Mouse (Mus musculus) heart, embryonic 15.5 days (tissue): ENCODE measurements around the gene Cers2. TPM values are rescaled to one million over a fixed set of nuclear protein-coding genes. Genes with fewer than 3 reads are reported as not detected.
"Not testable (repeated sequence)": the region's sequence is repeated elsewhere in the genome, so short reads cannot be mapped to it uniquely, and the experiment has no call there.

Experiments used
- ATAC-seq: fragments of 200-750 bp; cut with Nextera tagmentation; replicated peaks from 2 replicates; pipeline ENCODE4 v1.8.0; 2017; ENCODE audit warnings: low read depth, moderate TSS enrichment; ENCODE audit not compliant: insufficient number of reproducible peaks, insufficient read depth, low FRiP score
- H3K27ac ChIP-seq: fragments of 300-500 bp; sonication (generic); 2 replicates; pipeline ENCODE4 v1.5.1; 2015; ENCODE audit warnings: mild to moderate bottlenecking, inconsistent platforms
- H3K27me3 ChIP-seq: fragments of 300-500 bp; sonication (generic); 2 replicates; pipeline ENCODE4 v1.6.1; 2015; ENCODE audit warnings: inconsistent platforms
- H3K36me3 ChIP-seq: fragments of 300-500 bp; sonication (generic); 2 replicates; pipeline ENCODE4 v1.6.1; 2015; ENCODE audit warnings: mild to moderate bottlenecking, inconsistent platforms
- H3K4me1 ChIP-seq: fragments of 300-500 bp; sonication (generic); replicated peaks from 2 replicates; pipeline ENCODE4 v1.6.1; 2015; ENCODE audit warnings: inconsistent platforms
- H3K4me2 ChIP-seq: fragments of 300-500 bp; sonication (generic); 2 replicates; pipeline ENCODE4 v1.6.1; 2015; ENCODE audit warnings: inconsistent platforms, mild to moderate bottlenecking, moderate library complexity
- H3K4me3 ChIP-seq: fragments of 300-500 bp; sonication (generic); 2 replicates; pipeline ENCODE4 v1.5.1; 2015; ENCODE audit warnings: mild to moderate bottlenecking, inconsistent platforms
- H3K9ac ChIP-seq: fragments of 300-500 bp; sonication (generic); 2 replicates; pipeline ENCODE4 v1.6.1; 2015; ENCODE audit warnings: mild to moderate bottlenecking, inconsistent platforms
- H3K9me3 ChIP-seq: fragments of 300-500 bp; sonication (generic); replicated peaks from 2 replicates; pipeline ENCODE4 v1.6.1; 2016; ENCODE audit warnings: inconsistent platforms
- WGBS: fragments of 180-500 bp; shearing (Covaris S2); methylation state at CpG from one replicate; pipeline ENCODE4 v1.1.7; 2015; ENCODE audit warnings: mixed read lengths; 5-methylcytosine and 5-hydroxymethylcytosine counted together
- polyA plus RNA-seq: library from polyadenylated mRNA; unstranded; fragments of >200 nt; fragmentation: Nextera tagmentation; extraction: Ambion mirVana; gene quantifications from 2 replicates; pipeline ENCODE4 v1.2.1, GENCODE M21; 2015

Gene Cers2
- polyA plus RNA-seq, 1 experiment from 2014 or later, result 120 TPM

GRCm38 (mm10) chr3:95319110-95319509, 4.5 kb downstream of the Cers2 start:
- H3K36me3 ChIP-seq, result peaks cover 40% of the 10 kb centered on the region
- H3K4me3 ChIP-seq, result no peak overlapping the region
- H3K4me1 ChIP-seq, result peaks cover 37% of the 10 kb centered on the region
- peak overlapping the region; percentile 71 for H3K27ac ChIP-seq
- H3K9ac ChIP-seq, result no peak overlapping the region
- 48% methylated on average over 2 of the region's 2 CpGs for WGBS
- no peak for ATAC-seq
- H3K9me3 ChIP-seq, result no peaks in the 10 kb centered on the region
- H3K27me3 ChIP-seq, result no peaks in the 10 kb centered on the region
- H3K4me2 ChIP-seq, result no peak overlapping the region

- Histone ChIP-seq H3K9ac (no peak overlapping the region), H3K36me3 (peaks cover 49% of the 10 kb centered on the region), H3K4me2 (no peak overlapping the region), H3K4me1 (peaks cover 35% of the 10 kb centered on the region), H3K4me3 (no peak overlapping the region), H3K27ac (no peak overlapping the region), H3K27me3 (no peaks in the 10 kb centered on the region), H3K9me3 (no peaks in the 10 kb centered on the region)
- ATAC-seq, result no peak
- WGBS, result 73% methylated on average over 12 of the region's 12 CpGs
Observed at GRCm38 (mm10) chr3:95319701-95320625, 5.4 kb downstream of the Cers2 start.

GRCm38 (mm10) chr3:95323429-95323828, 8.8 kb downstream of the Cers2 start:
- Histone ChIP-seq H3K27me3 (no peaks in the 10 kb centered on the region), H3K9me3 (no peaks in the 10 kb centered on the region), H3K9ac (no peak overlapping the region), H3K4me2 (no peak overlapping the region), H3K27ac (no peak overlapping the region), H3K4me3 (no peak overlapping the region), H3K4me1 (peaks cover 9% of the 10 kb centered on the region), H3K36me3 (peaks cover 77% of the 10 kb centered on the region)
- WGBS, result 91% methylated on average over 3 of the region's 3 CpGs
- no peak for ATAC-seq

GRCm38 (mm10) chr3:95324454-95325144, 10.0 kb downstream of the Cers2 start:
- Histone ChIP-seq H3K9me3 (no peaks in the 10 kb centered on the region), H3K9ac (no peak overlapping the region), H3K4me2 (no peak overlapping the region), H3K27me3 (no peaks in the 10 kb centered on the region), H3K4me1 (no peaks in the 10 kb centered on the region), H3K27ac (no peak overlapping the region), H3K36me3 (peaks cover 81% of the 10 kb centered on the region), H3K4me3 (no peak overlapping the region)
- 92% methylated on average over 6 of the region's 6 CpGs for WGBS
- ATAC-seq, result no peak

- Histone ChIP-seq H3K27me3 (no peaks in the 10 kb centered on the region), H3K9me3 (no peaks in the 10 kb centered on the region), H3K4me3 (no peak overlapping the region), H3K4me2 (no peak overlapping the region), H3K9ac (no peak overlapping the region), H3K27ac (no peak overlapping the region), H3K4me1 (no peaks in the 10 kb centered on the region), H3K36me3 (peaks cover 64% of the 10 kb centered on the region)
- no peak for ATAC-seq
- 78% methylated on average over 1 of the region's 1 CpGs for WGBS
Observed at GRCm38 (mm10) chr3:95328803-95329404, 14.3 kb downstream of the Cers2 start.

GRCm38 (mm10) chr3:95331528-95331927, 16.9 kb downstream of the Cers2 start:
- no peak overlapping the region for H3K4me3 ChIP-seq
- H3K4me1 ChIP-seq, result no peaks in the 10 kb centered on the region
- H3K9me3 ChIP-seq, result no peaks in the 10 kb centered on the region
- H3K27me3 ChIP-seq, result no peaks in the 10 kb centered on the region
- peaks cover 51% of the 10 kb centered on the region for H3K36me3 ChIP-seq
- H3K9ac ChIP-seq, result no peak overlapping the region
- WGBS, result 90% methylated on average over 1 of the region's 1 CpGs
- ATAC-seq, result no peak
- H3K27ac ChIP-seq, result no peak overlapping the region
- no peak overlapping the region for H3K4me2 ChIP-seq

GRCm38 (mm10) chr3:95337345-95337744, 22.8 kb downstream of the Cers2 start:
- 95% methylated on average over 4 of the region's 4 CpGs for WGBS
- peaks cover 84% of the 10 kb centered on the region for H3K36me3 ChIP-seq
- ATAC-seq, result no peak
- no peaks in the 10 kb centered on the region for H3K4me1 ChIP-seq
- H3K4me3 ChIP-seq, result no peak overlapping the region
- no peak overlapping the region for H3K9ac ChIP-seq
- H3K27me3 ChIP-seq, result no peaks in the 10 kb centered on the region
- no peaks in the 10 kb centered on the region for H3K9me3 ChIP-seq
- no peak overlapping the region for H3K4me2 ChIP-seq
- H3K27ac ChIP-seq, result no peak overlapping the region

GRCm38 (mm10) chr3:95338251-95338650, 23.7 kb downstream of the Cers2 start:
- 91% methylated on average over 4 of the region's 4 CpGs for WGBS

GRCm38 (mm10) chr3:95343356-95344000, 28.9 kb downstream of the Cers2 start:
- not testable (repeated sequence) for H3K4me3 ChIP-seq, H3K9ac ChIP-seq, H3K27ac ChIP-seq, H3K4me1 ChIP-seq, H3K9me3 ChIP-seq, H3K27me3 ChIP-seq, ATAC-seq, H3K4me2 ChIP-seq
- H3K36me3 ChIP-seq, result peaks cover 82% of the 10 kb centered on the region
- whole genome bisulfite sequencing, result 96% methylated on average over 9 of the region's 9 CpGs

More at GRCm38 (mm10) chr3:95338251-95338650, 23.7 kb downstream of the Cers2 start:
- Histone ChIP-seq H3K4me1 (no peaks in the 10 kb centered on the region), H3K27me3 (no peaks in the 10 kb centered on the region), H3K36me3 (peaks cover 84% of the 10 kb centered on the region), H3K9me3 (no peaks in the 10 kb centered on the region), H3K4me2 (no peak overlapping the region), H3K4me3 (no peak overlapping the region), H3K9ac (no peak overlapping the region), H3K27ac (no peak overlapping the region)
- ATAC-seq, result no peak

- Histone ChIP-seq H3K9me3 (no peaks in the 10 kb centered on the region), H3K4me1 (no peaks in the 10 kb centered on the region), H3K9ac (no peak overlapping the region), H3K27ac (no peak overlapping the region), H3K27me3 (no peaks in the 10 kb centered on the region), H3K4me3 (no peak overlapping the region), H3K36me3 (peaks cover 77% of the 10 kb centered on the region), H3K4me2 (no peak overlapping the region)
- 90% methylated on average over 7 of the region's 7 CpGs for WGBS
- ATAC-seq, result no peak
Observed at GRCm38 (mm10) chr3:95346454-95346853, 31.9 kb downstream of the Cers2 start.

GRCm38 (mm10) chr3:95348343-95348742, 33.8 kb downstream of the Cers2 start:
- ATAC-seq, H3K4me2 ChIP-seq, H3K27ac ChIP-seq, H3K4me1 ChIP-seq, H3K4me3 ChIP-seq, H3K9ac ChIP-seq, H3K27me3 ChIP-seq, H3K9me3 ChIP-seq: not testable (repeated sequence)
- 93% methylated on average over 5 of the region's 5 CpGs for WGBS
- peaks cover 77% of the 10 kb centered on the region for H3K36me3 ChIP-seq
